Mouse (Mus musculus) spleen, adult 2 months (tissue): ENCODE measurements around the gene Lzts3.

Experiments used
- CTCF ChIP-seq: fragments of 200-500 bp; IDR thresholded peaks from 2 replicates; pipeline ENCODE4 v1.5.1; 2011; ENCODE audit warnings: mild to moderate bottlenecking, inconsistent platforms; ENCODE audit not compliant: insufficient read depth, insufficient read length, insufficient replicate concordance; ENCODE audit errors: extremely low read depth
- POLR2A ChIP-seq: fragments of 200-500 bp; IDR thresholded peaks from 2 replicates; pipeline ENCODE4 v1.6.1; 2011; ENCODE audit warnings: low read depth, low read length, inconsistent platforms

- TF ChIP-seq POLR2A (no peak), CTCF (no peak)
Measured at GRCm38 (mm10) chr2:130589761-130590160, 52.8 kb downstream of the Lzts3 start.
